Mouse (Mus musculus) CH12.LX (cell line): ENCODE results near the gene Znrd1.

Source experiments
- CHD1 ChIP-seq: IDR thresholded peaks from 2 replicates; pipeline ENCODE4 v1.6.1; 2012; ENCODE audit warnings: low read depth, low read length, improper control_type of control experiment, inconsistent platforms
- CTCF ChIP-seq, 2 experiments: IDR thresholded peaks in 1 of 2; conservative IDR thresholded peaks in 1 of 2; 2 replicates each; pipeline ENCODE4 v1.5.1; 2011 to 2012; ENCODE audit warnings: low read depth in 2 of 2, low read length in 2 of 2, improper control_type of control experiment in 1 of 2, inconsistent platforms in 1 of 2, mild to moderate bottlenecking in 1 of 2, moderate library complexity in 1 of 2
- MAZ ChIP-seq: IDR thresholded peaks from 2 replicates; pipeline ENCODE4 v1.6.1; 2012; ENCODE audit warnings: low read depth, mild to moderate bottlenecking, inconsistent platforms, low read length, improper control_type of control experiment, moderate library complexity
- NELFE ChIP-seq: IDR thresholded peaks from 2 replicates; pipeline ENCODE4 v1.6.1; 2011; ENCODE audit warnings: low read depth, low read length, improper control_type of control experiment
- POLR2A ChIP-seq: IDR thresholded peaks from 2 replicates; pipeline ENCODE4 v1.6.1; 2011; ENCODE audit warnings: low read depth, mild to moderate bottlenecking, improper control_type of control experiment, low read length
- TCF12 ChIP-seq: IDR thresholded peaks from 2 replicates; pipeline ENCODE4 v1.6.1; 2014; ENCODE audit warnings: low read depth, mild to moderate bottlenecking, inconsistent platforms, low read length, improper control_type of control experiment
- USF1 ChIP-seq: IDR thresholded peaks from 2 replicates; pipeline ENCODE4 v1.6.1; 2014; ENCODE audit warnings: low read depth, mild to moderate bottlenecking, inconsistent platforms, low read length, improper control_type of control experiment
- ZC3H11A ChIP-seq: IDR thresholded peaks from 2 replicates; pipeline ENCODE4 v1.6.1; 2012; ENCODE audit warnings: low read depth, mild to moderate bottlenecking, inconsistent platforms, low read length, improper control_type of control experiment
- ZKSCAN1 ChIP-seq: IDR thresholded peaks from 2 replicates; pipeline ENCODE4 v1.6.1; 2012; ENCODE audit warnings: low read depth, inconsistent platforms, low read length, improper control_type of control experiment, borderline replicate concordance
- ZMIZ1 ChIP-seq: IDR thresholded peaks from 2 replicates; pipeline ENCODE4 v1.6.1; 2012; ENCODE audit warnings: low read depth, mild to moderate bottlenecking, inconsistent platforms, low read length, improper control_type of control experiment
- ZNF384 ChIP-seq: IDR thresholded peaks from 2 replicates; pipeline ENCODE4 v1.6.1; 2012; ENCODE audit warnings: low read depth, low read length, improper control_type of control experiment, inconsistent platforms

DNA sequence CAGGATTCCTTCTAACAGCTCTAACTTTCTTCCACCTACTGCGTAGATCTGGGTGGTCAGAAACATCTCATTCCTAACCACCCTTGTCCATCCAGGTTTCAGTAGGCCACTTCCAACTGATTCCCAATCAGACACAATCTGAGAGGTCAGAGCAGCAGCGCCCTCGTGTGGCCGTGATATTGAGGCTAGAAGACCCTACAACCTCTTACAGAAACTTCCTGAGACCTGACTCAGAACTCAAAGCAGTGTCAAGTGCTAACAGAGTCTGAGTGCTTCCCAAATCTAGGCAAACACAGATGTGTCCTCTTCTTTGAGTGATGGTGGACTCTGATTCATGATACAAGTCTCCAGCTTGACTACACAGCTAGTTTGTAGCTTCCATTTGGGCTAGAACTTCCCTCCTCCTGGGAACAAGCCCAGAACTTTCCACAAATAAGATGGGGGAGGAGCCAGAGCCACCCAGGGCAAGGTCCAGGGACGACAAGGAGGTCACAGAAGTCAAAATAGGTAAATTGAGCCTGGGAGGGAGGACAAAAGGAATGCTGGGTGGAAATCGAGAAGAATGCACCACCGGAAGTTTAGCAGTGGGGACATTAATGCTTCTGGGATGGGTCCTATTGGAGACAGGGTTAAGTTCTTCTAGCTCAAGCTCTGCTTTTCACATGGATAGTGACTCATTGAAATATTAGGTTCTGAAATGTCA lies 38.8 kb upstream of the Znrd1 start:
- TF ChIP-seq CTCF (conservative IDR thresholded peaks at IDR 0.05 in 1 of 2, IDR thresholded peaks at IDR 0.05 in 1 of 2; ENCODE audit: low read depth in 2 of 2, low read length in 2 of 2) = peak; percentile 79 to 90
- TF ChIP-seq TCF12 = no peak
- TF ChIP-seq ZMIZ1 = no peak
- TF ChIP-seq NELFE = no peak
- TF ChIP-seq USF1 = no peak
- TF ChIP-seq POLR2A = no peak
- TF ChIP-seq ZNF384 = no peak
- no peak for TF ChIP-seq ZC3H11A
- no peak for TF ChIP-seq ZKSCAN1
- no peak for TF ChIP-seq MAZ
- no peak for TF ChIP-seq CHD1
